Mouse (Mus musculus) megakaryocyte, embryonic 14.5 days (primary cell): ENCODE results near the gene Bfsp2.

Source experiments
- FLI1 ChIP-seq: IDR thresholded peaks from 2 replicates; pipeline ENCODE4 v1.6.1; 2012; ENCODE audit warnings: low read length, inconsistent platforms, mixed read lengths
- GATA1 ChIP-seq: IDR thresholded peaks from 3 replicates; pipeline ENCODE4 v1.6.1; 2012; ENCODE audit warnings: mixed read lengths, low read length, inconsistent platforms, borderline replicate concordance

GRCm38 (mm10) chr9:103459307-103459706, 20.9 kb downstream of the Bfsp2 start:
- TF ChIP-seq GATA1 (no peak), FLI1 (no peak)
